In genomic region chr6:116682317-116682716, GRCm38 (mm10) we compare ENCODE assay signal across 9 mouse cellular contexts. TPM values are rescaled to one million over a fixed set of nuclear protein-coding genes. Genes with fewer than 3 reads are reported as not detected.
DNase-seq lines count a peak whose midpoint lies in the region; ATAC-seq lines count a peak whose summit lies in the region.
"Had no signal": no experiment of that assay in that cellular context is flagged by ENCODE, and none has a peak within 500 bp of the region (broad histone marks: within the 10 kb centered on the region; RNA-seq: fewer than 3 reads in every experiment).

No protein-coding gene starts in this region.

- H3K27ac ChIP-seq in liver, embryonic 15.5 days (replicated peaks): no peak overlapping the region
- H3K27ac ChIP-seq: limb, embryonic 15.5 days had no signal

- WGBS in liver, embryonic 15.5 days (ENCODE audit: insufficient replicate concordance): 6% methylated on average over 6 of the region's 6 CpGs

- H3K9ac ChIP-seq in liver, embryonic 15.5 days: no peak overlapping the region
- H3K9ac ChIP-seq: limb, embryonic 15.5 days had no signal

- no peak overlapping the region for H3K4me2 ChIP-seq in liver, embryonic 15.5 days
- H3K4me2 ChIP-seq: limb, embryonic 15.5 days had no signal

- H3K4me3 ChIP-seq in liver, embryonic 15.5 days (replicated peaks): no peak overlapping the region
- H3K4me3 ChIP-seq: limb, embryonic 15.5 days had no signal

- no peaks in the 10 kb centered on the region for H3K36me3 ChIP-seq in liver, embryonic 15.5 days (replicated peaks)
- H3K36me3 ChIP-seq: limb, embryonic 15.5 days had no signal

- peak; percentile 23 for DNase-seq in adrenal gland, adult 8-10 months
- DNase-seq in adrenal gland, postnatal 25 days: no peak
- peak; percentile 47 to 54 for DNase-seq in right cerebral cortex, postnatal 10 days (ENCODE audit: low spot score in 2 of 2)
- DNase-seq in right cerebral cortex, postnatal 25 days: no peak
- peak; percentile 67 to 69 for DNase-seq in spleen, adult 18-20 months
- DNase-seq in right cerebral cortex, adult 18-20 months: no peak
- no peak for DNase-seq in cerebellum, adult 9-11 months

- ATAC-seq in liver, embryonic 15.5 days (ENCODE audit: insufficient read depth): 0 out of 2 replicates have a peak, but pooled peaks have one; percentile 37

- no peaks in the 10 kb centered on the region for H3K27me3 ChIP-seq in liver, embryonic 15.5 days
- H3K27me3 ChIP-seq: limb, embryonic 15.5 days had no signal

- H3K4me1 ChIP-seq in liver, embryonic 15.5 days (replicated peaks): no peaks in the 10 kb centered on the region
- H3K4me1 ChIP-seq: limb, embryonic 15.5 days had no signal

- no peaks in the 10 kb centered on the region for H3K9me3 ChIP-seq in liver, embryonic 15.5 days (replicated peaks)
- H3K9me3 ChIP-seq: limb, embryonic 15.5 days had no signal

RNA-seq across cellular contexts. Expression of gene Rassf4, which starts 8.6 kb away (rescaled TPM):
- 1 to 10 TPM; 4.6 to 6.2 (median 5.8) TPM for total RNA-seq in adrenal gland, adult 8-10 months (2022)
- 2.2 and 4.8 TPM in 2 replicates for total RNA-seq in adrenal gland, postnatal 25 days (2021)
- polyA plus RNA-seq in liver, embryonic 15.5 days (2015; fragmentation: Nextera tagmentation; extraction: Ambion mirVana): 7.7 and 8.2 TPM in 2 replicates

RNA-seq across cellular contexts. Expression of gene Depp1, which starts 31.9 kb away (rescaled TPM):
- total RNA-seq in adrenal gland, adult 8-10 months (2022): 1 to 10 TPM; 2.2 to 5.3 (median 4.0) TPM
- 3.6 and 4.7 TPM in 2 replicates for total RNA-seq in adrenal gland, postnatal 25 days (2021)
- 26.7 and 36.6 TPM in 2 replicates for polyA plus RNA-seq in liver, embryonic 15.5 days (2015; fragmentation: Nextera tagmentation; extraction: Ambion mirVana)

RNA-seq across cellular contexts. Expression of gene Tmem72, which starts 34.4 kb away (rescaled TPM):
- under 1 TPM; 0.03 to 0.12 (median 0.08) TPM for total RNA-seq in adrenal gland, adult 8-10 months (2022)
- 0.09 and 0.14 TPM in 2 replicates for total RNA-seq in adrenal gland, postnatal 25 days (2021)
- polyA plus RNA-seq in liver, embryonic 15.5 days (2015; fragmentation: Nextera tagmentation; extraction: Ambion mirVana): 0.01 and 0.05 TPM in 2 replicates

RNA-seq across cellular contexts. Expression of gene Zfp422, which starts 53.5 kb away (rescaled TPM):
- total RNA-seq in adrenal gland, adult 8-10 months (2022): 10 to 100 TPM; 18.0 to 21.8 (median 20.2) TPM
- total RNA-seq in adrenal gland, postnatal 25 days (2021): 18.8 and 24.6 TPM in 2 replicates
- polyA plus RNA-seq in liver, embryonic 15.5 days (2015; fragmentation: Nextera tagmentation; extraction: Ambion mirVana): 22.0 and 22.7 TPM in 2 replicates

Comparison
In these comparisons a context has a peak if more than half of its experiments do, and no peak if none do; other contexts are left out.
1. DNase-seq: peak in adrenal gland, adult 8-10 months (single experiment), right cerebral cortex, postnatal 10 days (2 of 2) and spleen, adult 18-20 months (2 of 2); none in adrenal gland, postnatal 25 days (single experiment), right cerebral cortex, postnatal 25 days (single experiment), right cerebral cortex, adult 18-20 months (single experiment) and cerebellum, adult 9-11 months (single experiment).